Mouse (Mus musculus) megakaryocyte, embryonic 14.5 days (primary cell): Measurements from ENCODE around the gene Lsg1. TPM values are rescaled to one million over a fixed set of nuclear protein-coding genes. Genes with fewer than 3 reads are reported as not detected.

ENCODE experiments used
- H3K27me3 ChIP-seq: replicated peaks from 2 replicates; pipeline ENCODE3; 2012; ENCODE audit warnings: inconsistent platforms
- H3K36me3 ChIP-seq: replicated peaks from 2 replicates; pipeline ENCODE3; 2012; ENCODE audit warnings: low read length, inconsistent platforms, mixed read lengths
- H3K4me1 ChIP-seq: 2 replicates; pipeline ENCODE4 v1.6.1; 2012; ENCODE audit warnings: inconsistent platforms
- H3K4me3 ChIP-seq: replicated peaks from 2 replicates; pipeline ENCODE3; 2012; ENCODE audit warnings: moderate library complexity, mild to moderate bottlenecking, inconsistent platforms
- H3K9me3 ChIP-seq: 2 replicates; pipeline ENCODE4 v1.6.1; 2012; ENCODE audit warnings: inconsistent platforms
- FLI1 ChIP-seq: IDR thresholded peaks from 2 replicates; pipeline ENCODE4 v1.6.1; 2012; ENCODE audit warnings: low read length, inconsistent platforms, mixed read lengths
- GATA1 ChIP-seq: IDR thresholded peaks from 3 replicates; pipeline ENCODE4 v1.6.1; 2012; ENCODE audit warnings: mixed read lengths, low read length, inconsistent platforms, borderline replicate concordance
- polyA plus RNA-seq: library from polyadenylated mRNA; stranded (reverse); fragments of >175 nt; gene quantifications from 2 replicates; pipeline ENCODE4 v1.2.3, GENCODE M21; 2012; ENCODE audit warnings: low replicate concordance; ENCODE audit not compliant: insufficient read depth

Gene Lsg1
- polyA plus RNA-seq, 1 experiment, result 5.8 TPM

GRCm38 (mm10) chr16:30522253-30522940 lies 65.0 kb downstream of the Lsg1 start:
- no peaks in the 10 kb centered on the region for H3K36me3 ChIP-seq
- TF ChIP-seq FLI1 (no peak), GATA1 (no peak)
- no peak overlapping the region for H3K4me3 ChIP-seq
- peaks cover 24% of the 10 kb centered on the region for H3K9me3 ChIP-seq
- H3K4me1 ChIP-seq, result peaks cover 17% of the 10 kb centered on the region
- peaks cover 57% of the 10 kb centered on the region for H3K27me3 ChIP-seq

- Histone ChIP-seq H3K4me3 (no peak overlapping the region), H3K36me3 (no peaks in the 10 kb centered on the region)
- TF ChIP-seq GATA1 (no peak), FLI1 (no peak)
These were observed 66.2 kb downstream of the Lsg1 start for GRCm38 (mm10) chr16:30521147-30521546.

DNA sequence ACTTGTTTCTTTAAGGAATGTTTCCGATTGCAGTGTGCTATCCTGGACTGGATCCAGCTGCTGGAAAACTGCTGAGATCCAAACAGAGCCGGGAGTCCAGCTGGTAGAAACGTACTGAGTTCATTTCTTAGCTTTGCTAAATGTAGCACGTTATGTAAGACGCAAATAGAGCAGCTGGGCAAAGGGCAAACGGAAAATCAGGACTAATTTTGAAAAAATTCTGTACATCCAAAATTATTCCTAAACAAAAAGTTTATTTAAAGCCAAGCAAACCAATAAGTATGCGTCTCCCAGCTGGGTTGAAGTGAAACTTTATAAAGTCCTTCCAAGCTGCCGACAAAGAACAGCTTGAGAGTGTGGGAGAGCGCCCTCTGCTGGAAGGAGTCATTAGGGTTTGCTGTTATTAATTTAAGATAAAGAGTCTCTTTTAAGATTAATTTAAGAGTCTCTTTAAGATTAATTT lies 67.0 kb downstream of the Lsg1 start:
- H3K4me3 ChIP-seq, result peak overlapping the region; percentile 84
- no peak for TF ChIP-seq GATA1
- no peak for TF ChIP-seq FLI1
- H3K36me3 ChIP-seq, result peaks cover under 1% of the 10 kb centered on the region
- peaks cover 31% of the 10 kb centered on the region for H3K9me3 ChIP-seq
- H3K27me3 ChIP-seq, result peaks cover 53% of the 10 kb centered on the region
- peaks cover 12% of the 10 kb centered on the region for H3K4me1 ChIP-seq

More at GRCm38 (mm10) chr16:30521147-30521546, 66.2 kb downstream of the Lsg1 start:
- Histone ChIP-seq H3K9me3 (peaks cover 27% of the 10 kb centered on the region), H3K27me3 (peaks cover 58% of the 10 kb centered on the region), H3K4me1 (peaks cover 17% of the 10 kb centered on the region)

- TF ChIP-seq FLI1 (no peak), GATA1 (no peak)
- Histone ChIP-seq H3K36me3 (peaks cover 5% of the 10 kb centered on the region), H3K27me3 (peaks cover 46% of the 10 kb centered on the region), H3K4me3 (no peak overlapping the region), H3K4me1 (peaks cover 11% of the 10 kb centered on the region), H3K9me3 (peaks cover 32% of the 10 kb centered on the region)
These were observed 68.8 kb downstream of the Lsg1 start for GRCm38 (mm10) chr16:30518635-30519034.

DNA sequence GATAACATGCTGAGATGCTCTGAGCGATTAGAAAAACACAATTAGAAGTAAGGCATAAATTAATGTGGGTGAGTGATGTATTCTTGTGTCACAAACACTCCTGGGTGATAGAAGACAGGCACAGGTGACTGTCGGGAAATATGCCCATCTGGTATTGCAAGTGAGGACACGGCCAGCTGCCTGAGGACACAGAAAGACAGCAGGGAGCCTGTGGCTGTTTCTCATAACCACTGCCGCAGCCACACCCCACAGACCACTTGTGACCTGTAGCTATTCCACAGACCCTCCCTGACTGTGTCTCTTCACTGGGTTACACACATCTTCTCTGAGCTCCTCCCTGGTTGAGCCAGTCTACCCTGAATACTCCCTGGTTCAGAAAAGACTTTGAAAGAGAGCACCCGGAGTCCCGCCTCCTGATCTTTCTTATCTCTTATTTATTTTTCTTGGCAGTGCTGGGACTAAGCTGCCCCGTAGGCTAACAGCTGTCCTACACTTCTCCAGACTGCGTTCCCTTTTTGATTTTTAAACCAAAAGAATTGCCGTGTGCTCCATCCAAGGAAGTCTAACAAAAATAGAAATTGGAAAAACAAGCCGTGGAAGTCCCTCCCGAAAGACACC lies 69.6 kb downstream of the Lsg1 start:
- Histone ChIP-seq H3K27me3 (peaks cover 39% of the 10 kb centered on the region), H3K4me1 (peaks cover 18% of the 10 kb centered on the region), H3K4me3 (no peak overlapping the region), H3K36me3 (peaks cover 5% of the 10 kb centered on the region), H3K9me3 (peaks cover 30% of the 10 kb centered on the region)
- TF ChIP-seq FLI1 (no peak), GATA1 (no peak)

DNA sequence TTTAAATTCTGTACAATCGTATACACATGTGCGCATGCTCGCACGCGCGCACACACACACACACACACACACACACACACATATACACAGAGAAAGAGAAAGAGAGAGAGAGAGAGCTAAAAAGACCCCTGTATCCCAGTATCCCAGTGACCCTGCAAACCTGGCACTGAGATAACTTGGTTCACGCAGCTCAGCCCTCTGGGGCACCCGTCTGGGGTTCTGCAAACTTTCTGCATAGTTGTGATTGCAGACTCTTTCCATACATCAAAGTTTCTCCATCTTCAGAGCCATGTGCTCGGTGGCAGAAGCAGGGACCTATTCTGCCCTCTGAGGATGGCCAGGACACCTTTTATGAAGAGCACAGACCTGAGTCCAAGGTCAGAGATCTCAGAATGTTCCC lies 70.4 kb downstream of the Lsg1 start:
- peaks cover 20% of the 10 kb centered on the region for H3K4me1 ChIP-seq
- H3K4me3 ChIP-seq, result no peak overlapping the region
- TF ChIP-seq GATA1 (no peak), FLI1 (no peak)
- peaks cover 25% of the 10 kb centered on the region for H3K9me3 ChIP-seq
- H3K36me3 ChIP-seq, result peaks cover 5% of the 10 kb centered on the region
- H3K27me3 ChIP-seq, result peaks cover 32% of the 10 kb centered on the region

DNA sequence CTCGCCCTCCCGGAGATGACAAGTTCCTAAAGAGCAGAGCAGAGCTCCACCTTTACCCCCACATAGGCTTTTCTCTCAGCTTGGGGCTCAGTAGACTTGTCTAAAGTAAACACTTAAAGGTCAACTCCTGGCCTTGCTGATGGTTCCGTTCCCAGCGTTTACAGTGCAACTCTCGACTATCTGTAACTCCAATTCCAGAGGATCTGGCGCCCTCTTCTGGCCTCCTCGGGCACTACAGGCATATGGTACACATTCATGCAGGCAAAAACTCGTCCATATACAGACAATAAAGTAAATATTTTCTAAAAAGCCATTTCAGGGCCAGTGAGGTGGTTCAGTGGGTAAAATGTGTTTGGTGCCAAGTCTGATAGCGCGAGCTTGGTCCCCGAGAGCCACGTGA lies 72.0 kb downstream of the Lsg1 start:
- H3K4me1 ChIP-seq, result peaks cover 28% of the 10 kb centered on the region
- H3K4me3 ChIP-seq, result no peak overlapping the region
- H3K36me3 ChIP-seq, result peaks cover 5% of the 10 kb centered on the region
- TF ChIP-seq FLI1 (no peak), GATA1 (no peak)
- H3K27me3 ChIP-seq, result peaks cover 31% of the 10 kb centered on the region
- H3K9me3 ChIP-seq, result peaks cover 25% of the 10 kb centered on the region

DNA sequence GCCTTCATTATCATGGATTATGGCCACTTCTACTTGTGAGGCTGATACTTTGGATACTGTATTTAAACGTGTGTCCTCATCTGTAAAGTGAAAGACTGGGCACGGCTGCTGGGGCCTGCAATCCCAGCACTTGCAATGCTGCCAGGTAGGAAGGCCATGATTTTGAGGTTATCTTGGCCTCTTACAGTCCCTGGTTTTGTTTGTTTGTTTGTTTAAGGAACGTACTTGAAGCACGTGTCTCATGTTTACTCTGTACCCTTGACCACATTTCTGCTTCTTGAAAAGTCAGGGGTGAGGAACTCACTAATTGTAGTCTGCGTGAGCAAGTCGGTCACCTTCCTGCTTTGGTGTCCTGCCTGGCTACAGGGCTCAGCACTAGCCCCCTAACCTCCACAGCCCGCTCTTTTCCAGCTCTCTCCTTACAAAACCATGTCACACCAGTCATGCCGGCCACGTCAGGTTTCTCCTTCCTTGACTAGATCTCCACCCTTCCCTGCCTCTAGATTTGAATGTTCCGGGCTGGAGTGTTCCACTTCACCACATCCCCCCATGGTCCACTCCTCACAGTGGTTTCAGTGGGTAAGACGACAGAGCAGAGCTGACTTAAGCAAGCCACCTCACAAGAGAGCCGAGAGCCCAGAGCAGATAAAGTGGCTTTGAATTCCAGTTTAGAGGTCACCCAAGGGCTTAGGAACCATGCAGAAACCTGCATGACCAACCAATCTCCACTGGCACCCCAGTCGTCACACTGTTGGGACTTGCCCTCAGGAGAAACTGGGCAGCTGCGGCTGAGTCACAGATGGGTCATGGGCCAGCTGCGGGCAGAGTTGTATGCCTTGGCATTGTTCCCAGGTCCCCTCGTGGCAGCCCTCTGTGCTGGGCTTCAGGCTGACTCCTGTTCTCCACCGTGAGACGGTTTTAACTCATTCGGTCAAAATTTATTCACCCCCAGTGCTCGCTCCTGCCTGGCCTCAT lies 74.1 kb downstream of the Lsg1 start:
- H3K9me3 ChIP-seq, result peaks cover 25% of the 10 kb centered on the region
- H3K27me3 ChIP-seq, result peaks cover 26% of the 10 kb centered on the region
- TF ChIP-seq GATA1 (no peak), FLI1 (no peak)
- peaks cover 28% of the 10 kb centered on the region for H3K4me1 ChIP-seq
- peaks cover 5% of the 10 kb centered on the region for H3K36me3 ChIP-seq
- no peak overlapping the region for H3K4me3 ChIP-seq

DNA sequence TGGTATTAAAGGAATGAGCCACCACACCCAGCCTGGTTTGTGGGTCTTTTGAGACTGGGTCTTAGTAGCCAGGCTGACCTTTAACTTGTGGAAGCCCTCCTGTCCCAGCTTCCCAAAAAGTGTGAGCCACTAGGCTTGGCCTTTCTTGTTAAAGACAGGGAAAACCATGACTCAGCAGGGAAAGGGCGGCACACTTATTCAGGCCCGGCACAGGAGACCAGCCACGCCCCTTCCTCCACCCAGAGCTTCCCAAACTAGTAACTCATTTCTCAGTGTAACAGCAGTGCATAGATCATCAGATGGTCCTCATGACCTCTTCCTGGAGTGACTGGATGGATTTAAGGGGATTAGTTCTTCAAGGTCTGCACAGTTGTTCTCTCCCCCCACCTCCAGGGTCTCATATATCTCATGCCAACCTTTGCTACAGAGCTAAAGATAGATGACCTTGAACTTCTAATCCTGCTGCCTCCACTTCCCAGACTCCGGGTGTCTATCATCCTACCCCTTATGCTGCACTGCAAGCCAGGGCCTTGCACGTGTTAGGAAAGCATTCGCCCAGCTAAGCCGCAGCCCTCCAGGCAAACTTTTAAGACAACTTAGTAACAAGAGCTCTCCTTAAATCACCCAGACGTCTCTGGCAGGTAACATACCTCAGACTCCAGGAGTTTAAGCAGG lies 74.9 kb downstream of the Lsg1 start:
- H3K36me3 ChIP-seq, result peaks cover 5% of the 10 kb centered on the region
- no peak for TF ChIP-seq FLI1
- no peak for TF ChIP-seq GATA1
- peaks cover 28% of the 10 kb centered on the region for H3K4me1 ChIP-seq
- H3K9me3 ChIP-seq, result peaks cover 25% of the 10 kb centered on the region
- peaks cover 19% of the 10 kb centered on the region for H3K27me3 ChIP-seq
- H3K4me3 ChIP-seq, result peak overlapping the region; percentile 51
